Mouse (Mus musculus) liver, adult 2 months (tissue): Measurements from ENCODE around the gene Zfp462.

Experiments
- CTCF ChIP-seq: fragments of 200-500 bp; IDR thresholded peaks from 2 replicates; pipeline ENCODE4 v1.5.1; 2011; ENCODE audit warnings: low read depth, low read length, control low read depth
- POLR2A ChIP-seq: fragments of 200-500 bp; IDR thresholded peaks from 2 replicates; pipeline ENCODE4 v1.6.1; 2011; ENCODE audit warnings: low read length, control low read depth; ENCODE audit not compliant: insufficient read depth; ENCODE audit errors: extremely low read depth

DNA sequence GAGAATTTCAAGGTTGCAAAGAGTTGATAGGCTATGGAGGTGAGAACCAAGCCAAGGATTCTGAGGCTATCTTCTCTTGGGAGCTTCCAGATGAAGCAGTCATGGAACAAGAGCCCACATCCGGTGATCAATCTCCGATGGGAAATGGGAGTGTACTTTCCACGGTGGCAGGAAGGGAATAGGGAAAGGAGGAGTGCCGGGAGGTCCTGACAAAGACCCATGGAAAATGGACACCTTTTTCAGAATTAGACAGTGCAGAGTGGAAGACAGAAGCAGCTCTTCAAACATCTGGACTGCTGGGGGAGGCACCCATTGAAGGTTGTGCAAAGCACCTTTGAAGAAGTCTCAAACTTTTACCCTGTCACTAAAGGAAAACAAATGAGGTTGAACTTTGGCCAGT lies 41.8 kb downstream of the Zfp462 start:
- TF ChIP-seq CTCF (no peak), POLR2A (no peak)
